Mouse (Mus musculus): Measurements from ENCODE around the gene Msi2. TPM values are rescaled to one million over a fixed set of nuclear protein-coding genes. Genes with fewer than 3 reads are reported as not detected.

Gene Msi2
- total and polyA plus RNA-seq, 2 experiments from 2014 or later: 26.9 to 133 TPM

GRCm38 (mm10) chr11:88301619-88302018 is 416.7 kb downstream of the Msi2 start:
- Histone ChIP-seq H3K27me3 (ENCODE audit: insufficient read depth, low read length) (no peaks in the 10 kb centered on the region), H3K9me3 (ENCODE audit: low read length) (no peaks in the 10 kb centered on the region), H3K9ac (replicated peaks; ENCODE audit: low read length, poor library complexity, severe bottlenecking) (no peak overlapping the region), H3K4me3 (ENCODE audit: low read depth, low read length) (no peak overlapping the region), H3K4me2 (ENCODE audit: low read depth, low read length, poor library complexity, severe bottlenecking) (no peak overlapping the region), H3K4me1 (ENCODE audit: insufficient read depth, low read length) (0 out of 2 replicates have a peak, but pooled peaks cover 4% of the 10 kb centered on the region), H3K36me3 (ENCODE audit: insufficient read depth, low read length) (no peaks in the 10 kb centered on the region), H3K27ac (ENCODE audit: low read depth, low read length) (no peak overlapping the region)
- ATAC-seq (ENCODE audit: low FRiP score) (no peak), DNase-seq (ENCODE audit: low spot score) (peak; percentile 67)
- TF ChIP-seq CTCF (IDR thresholded peaks at IDR 0.05): no peak
- 50% methylated on average over 6 of the region's 6 CpGs for WGBS

GRCm38 (mm10) chr11:88299345-88299744 is 419.0 kb downstream of the Msi2 start:
- no peak overlapping the region for H3K27ac ChIP-seq (ENCODE audit: low read depth, low read length)
- 67% methylated on average over 4 of the region's 4 CpGs for WGBS
- no peak for TF ChIP-seq CTCF (IDR thresholded peaks at IDR 0.05)
- H3K36me3 ChIP-seq (ENCODE audit: insufficient read depth, low read length): no peaks in the 10 kb centered on the region
- no peaks in the 10 kb centered on the region for H3K27me3 ChIP-seq (ENCODE audit: insufficient read depth, low read length)
- DNase-seq (ENCODE audit: low spot score): no peak
- H3K4me1 ChIP-seq (ENCODE audit: insufficient read depth, low read length): 0 out of 2 replicates have a peak, but pooled peaks cover 4% of the 10 kb centered on the region
- no peak overlapping the region for H3K4me2 ChIP-seq (ENCODE audit: low read depth, low read length, poor library complexity, severe bottlenecking)
- H3K9ac ChIP-seq (replicated peaks; ENCODE audit: low read length, poor library complexity, severe bottlenecking): no peak overlapping the region
- no peaks in the 10 kb centered on the region for H3K9me3 ChIP-seq (ENCODE audit: low read length)
- no peak overlapping the region for H3K4me3 ChIP-seq (ENCODE audit: low read depth, low read length)
- ATAC-seq (ENCODE audit: low FRiP score): no peak

GRCm38 (mm10) chr11:88297526-88297925 is 420.8 kb downstream of the Msi2 start:
- H3K9me3 ChIP-seq (ENCODE audit: low read length): no peaks in the 10 kb centered on the region
- DNase-seq (ENCODE audit: low spot score) (peak; percentile 59), ATAC-seq (ENCODE audit: low FRiP score) (no peak)
- no peak overlapping the region for H3K4me2 ChIP-seq (ENCODE audit: low read depth, low read length, poor library complexity, severe bottlenecking)
- TF ChIP-seq CTCF (IDR thresholded peaks at IDR 0.05): peak; percentile 56
- no peak overlapping the region for H3K9ac ChIP-seq (replicated peaks; ENCODE audit: low read length, poor library complexity, severe bottlenecking)
- no peaks in the 10 kb centered on the region for H3K4me1 ChIP-seq (ENCODE audit: insufficient read depth, low read length)
- H3K4me3 ChIP-seq (ENCODE audit: low read depth, low read length): no peak overlapping the region
- 51% methylated on average over 4 of the region's 4 CpGs for WGBS
- no peaks in the 10 kb centered on the region for H3K36me3 ChIP-seq (ENCODE audit: insufficient read depth, low read length)
- no peak overlapping the region for H3K27ac ChIP-seq (ENCODE audit: low read depth, low read length)
- H3K27me3 ChIP-seq (ENCODE audit: insufficient read depth, low read length): no peaks in the 10 kb centered on the region

GRCm38 (mm10) chr11:88295298-88295697 is 423.0 kb downstream of the Msi2 start:
- no peaks in the 10 kb centered on the region for H3K27me3 ChIP-seq (ENCODE audit: insufficient read depth, low read length)
- H3K4me1 ChIP-seq (ENCODE audit: insufficient read depth, low read length): no peaks in the 10 kb centered on the region
- ATAC-seq (ENCODE audit: low FRiP score): no peak
- no peaks in the 10 kb centered on the region for H3K36me3 ChIP-seq (ENCODE audit: insufficient read depth, low read length)
- no peak for TF ChIP-seq CTCF (IDR thresholded peaks at IDR 0.05)
- H3K4me3 ChIP-seq (ENCODE audit: low read depth, low read length): no peak overlapping the region
- WGBS: 73% methylated on average over 5 of the region's 5 CpGs
- H3K9ac ChIP-seq (replicated peaks; ENCODE audit: low read length, poor library complexity, severe bottlenecking): no peak overlapping the region
- no peak for DNase-seq (ENCODE audit: low spot score)
- no peaks in the 10 kb centered on the region for H3K9me3 ChIP-seq (ENCODE audit: low read length)
- no peak overlapping the region for H3K4me2 ChIP-seq (ENCODE audit: low read depth, low read length, poor library complexity, severe bottlenecking)
- no peak overlapping the region for H3K27ac ChIP-seq (ENCODE audit: low read depth, low read length)

GRCm38 (mm10) chr11:88294394-88294710 is 424.0 kb downstream of the Msi2 start:
- Histone ChIP-seq H3K9ac (replicated peaks; ENCODE audit: low read length, poor library complexity, severe bottlenecking) (no peak overlapping the region), H3K4me3 (ENCODE audit: low read depth, low read length) (0 out of 2 replicates have a peak overlapping the region, but pooled peaks have one; percentile 2), H3K27me3 (ENCODE audit: insufficient read depth, low read length) (no peaks in the 10 kb centered on the region), H3K4me1 (ENCODE audit: insufficient read depth, low read length) (no peaks in the 10 kb centered on the region), H3K36me3 (ENCODE audit: insufficient read depth, low read length) (no peaks in the 10 kb centered on the region), H3K27ac (ENCODE audit: low read depth, low read length) (no peak overlapping the region), H3K9me3 (ENCODE audit: low read length) (no peaks in the 10 kb centered on the region), H3K4me2 (ENCODE audit: low read depth, low read length, poor library complexity, severe bottlenecking) (peak overlapping the region; percentile 39)
- no peak for DNase-seq (ENCODE audit: low spot score)
- WGBS: 37% methylated on average over 17 of the region's 17 CpGs
- no peak for ATAC-seq (ENCODE audit: low FRiP score)
- no peak for TF ChIP-seq CTCF (IDR thresholded peaks at IDR 0.05)

- Histone ChIP-seq H3K9me3 (ENCODE audit: low read length) (no peaks in the 10 kb centered on the region), H3K36me3 (ENCODE audit: insufficient read depth, low read length) (no peaks in the 10 kb centered on the region), H3K9ac (replicated peaks; ENCODE audit: low read length, poor library complexity, severe bottlenecking) (no peak within 1 kb of the TSS), H3K27me3 (ENCODE audit: insufficient read depth, low read length) (no peaks in the 10 kb centered on the region), H3K27ac (ENCODE audit: low read depth, low read length) (no peak within 1 kb of the TSS), H3K4me1 (ENCODE audit: insufficient read depth, low read length) (no peaks in the 10 kb centered on the region), H3K4me2 (ENCODE audit: low read depth, low read length, poor library complexity, severe bottlenecking) (peak within 1 kb of the TSS; percentile 39), H3K4me3 (ENCODE audit: low read depth, low read length) (0 out of 2 replicates have a peak within 1 kb of the TSS, but pooled peaks have one; percentile 2)
- 38% methylated on average over 20 of the region's 20 CpGs for WGBS
- TF ChIP-seq CTCF (IDR thresholded peaks at IDR 0.05): peak; percentile 36
- DNase-seq (ENCODE audit: low spot score) (no peak), ATAC-seq (ENCODE audit: low FRiP score) (no peak)
Observed at GRCm38 (mm10) chr11:88293631-88294393, 424.5 kb downstream of the Msi2 start, which contains the start of gene Ccdc182. Ccdc182 (plus strand) TSS chr11:88294058.
